Mouse (Mus musculus): ENCODE results near the gene Rhbdl1. TPM values are rescaled to one million over a fixed set of nuclear protein-coding genes. Genes with fewer than 3 reads are reported as not detected.
"Not testable (repeated sequence)": the region's sequence is repeated elsewhere in the genome, so short reads cannot be mapped to it uniquely, and the experiment has no call there.

Gene Rhbdl1
- polyA plus RNA-seq, 1 experiment from 2014 or later: 1.4 TPM

DNA sequence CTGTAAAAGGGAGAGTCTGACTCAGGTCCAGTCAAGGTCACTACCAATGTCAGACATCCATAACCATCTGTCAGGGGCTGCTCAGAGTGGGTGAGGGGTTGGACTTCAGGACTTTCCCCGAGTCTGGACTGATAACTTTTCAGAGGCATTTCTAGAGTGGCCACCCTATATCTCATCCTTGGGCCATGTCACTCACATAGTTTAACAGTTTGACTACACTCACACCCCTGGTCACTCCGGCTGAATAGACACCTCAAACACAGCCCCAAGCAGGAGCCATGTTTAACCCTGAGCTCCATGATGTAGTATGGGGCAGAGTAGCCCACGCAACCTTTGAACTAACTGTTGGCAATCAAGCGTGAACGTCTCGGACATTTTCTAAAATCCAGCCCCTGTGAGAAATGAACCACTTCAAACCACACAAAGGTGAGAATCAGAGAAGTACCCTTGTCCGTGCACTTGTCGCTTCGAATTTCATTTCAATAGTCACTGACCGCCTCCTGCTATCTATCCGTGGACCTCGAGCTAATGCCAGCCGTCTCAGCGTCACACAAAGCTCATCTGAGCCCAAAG, 37.1 kb upstream of the Rhbdl1 start:
- peak overlapping the region; percentile 68 for H3K4me3 ChIP-seq (ENCODE audit: low read depth, low read length)
- no peaks in the 10 kb centered on the region for H3K27me3 ChIP-seq (replicated peaks; ENCODE audit: insufficient read depth, low read length)
- H3K4me1 ChIP-seq (ENCODE audit: insufficient read depth, low read depth, low read length): peaks cover 6% of the 10 kb centered on the region; the same call in 1 of the 2 replicates
- DNase-seq (ENCODE audit: low spot score) (no peak), ATAC-seq (no peak)
- peak overlapping the region; percentile 54 for H3K27ac ChIP-seq (ENCODE audit: low read length)
- 4% methylated on average over 14 of the region's 14 CpGs for WGBS
- no peaks in the 10 kb centered on the region for H3K9me3 ChIP-seq (ENCODE audit: low read length)
- no peaks in the 10 kb centered on the region for H3K36me3 ChIP-seq (ENCODE audit: insufficient read depth, low read length)
- TF ChIP-seq EP300 (IDR thresholded peaks at IDR 0.05) (no peak), CTCF (IDR thresholded peaks at IDR 0.05) (no peak)
- peak overlapping the region; percentile 81 for H3K4me2 ChIP-seq (replicated peaks; ENCODE audit: low read depth, low read length)
- H3K9ac ChIP-seq (replicated peaks; ENCODE audit: low read depth): peak overlapping the region; percentile 48

DNA sequence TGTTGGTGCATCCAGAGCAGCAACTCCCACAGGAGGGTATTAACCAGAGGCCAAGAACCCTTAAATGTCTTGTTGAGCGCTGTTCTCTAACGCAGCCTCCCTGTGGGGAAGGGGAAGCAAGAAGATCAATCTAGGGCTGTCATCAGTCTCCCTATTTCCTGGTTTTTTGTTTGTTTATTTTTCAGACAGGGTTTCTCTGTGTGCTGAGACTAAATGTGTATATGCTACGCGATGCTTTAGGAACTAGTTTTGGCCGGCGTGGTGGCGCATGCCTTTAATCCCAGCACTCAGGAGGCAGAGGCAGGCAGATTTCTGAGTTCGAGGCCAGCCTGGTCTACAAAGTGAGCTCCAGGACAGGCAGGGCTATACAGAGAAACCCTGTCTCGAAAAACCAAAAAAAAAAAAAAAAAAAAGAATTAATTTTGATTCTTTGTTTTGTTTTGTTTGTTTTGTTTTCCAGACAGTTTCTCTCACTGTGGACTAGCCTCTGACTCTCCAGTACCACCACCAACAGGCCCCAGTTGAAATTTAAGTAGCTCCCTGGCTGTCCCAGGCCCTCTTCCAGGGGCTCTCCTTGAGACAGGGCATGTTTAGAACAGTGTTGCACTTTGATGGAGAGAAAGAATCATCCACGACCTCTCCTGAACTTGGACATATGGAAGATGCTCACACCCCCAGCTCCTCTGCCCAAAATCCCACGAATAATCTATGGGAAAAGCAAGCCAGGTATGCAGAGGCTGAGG, 36.5 kb upstream of the Rhbdl1 start:
- H3K4me1 ChIP-seq (ENCODE audit: insufficient read depth, low read depth, low read length): peaks cover 6% of the 10 kb centered on the region; the same call in 1 of the 2 replicates
- DNase-seq (ENCODE audit: low spot score) (no peak), ATAC-seq (no peak)
- no peaks in the 10 kb centered on the region for H3K36me3 ChIP-seq (ENCODE audit: insufficient read depth, low read length)
- H3K27ac ChIP-seq (ENCODE audit: low read length): no peak overlapping the region
- no peak overlapping the region for H3K4me2 ChIP-seq (replicated peaks; ENCODE audit: low read depth, low read length)
- no peaks in the 10 kb centered on the region for H3K9me3 ChIP-seq (ENCODE audit: low read length)
- no peak overlapping the region for H3K9ac ChIP-seq (replicated peaks; ENCODE audit: low read depth)
- TF ChIP-seq EP300 (IDR thresholded peaks at IDR 0.05) (no peak), CTCF (IDR thresholded peaks at IDR 0.05) (no peak)
- H3K27me3 ChIP-seq (replicated peaks; ENCODE audit: insufficient read depth, low read length): no peaks in the 10 kb centered on the region
- WGBS: 64% methylated on average over 11 of the region's 11 CpGs
- no peak overlapping the region for H3K4me3 ChIP-seq (ENCODE audit: low read depth, low read length)

DNA sequence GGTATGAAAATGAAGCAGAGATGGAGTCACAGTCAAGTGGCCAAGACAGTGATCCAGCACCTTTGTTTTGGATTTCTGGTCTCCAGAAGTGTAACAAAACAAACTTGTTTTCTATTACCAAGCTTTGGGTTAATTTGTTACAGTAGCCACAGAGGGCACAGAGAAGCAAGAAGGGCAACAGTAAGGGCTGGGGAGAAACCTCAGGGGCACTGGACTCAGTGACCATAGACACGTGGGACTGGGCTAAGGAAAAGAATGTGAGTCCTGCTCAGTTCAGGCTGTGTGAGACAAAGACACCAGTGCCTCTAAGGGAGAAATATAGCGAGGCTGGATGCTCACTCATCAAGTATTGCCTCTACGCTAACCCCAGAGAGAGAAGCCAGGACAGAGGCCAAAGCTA, 35.6 kb upstream of the Rhbdl1 start:
- peaks cover 6% of the 10 kb centered on the region; the same call in 1 of the 2 replicates for H3K4me1 ChIP-seq (ENCODE audit: insufficient read depth, low read depth, low read length)
- WGBS: 71% methylated on average over 3 of the region's 3 CpGs
- H3K4me2 ChIP-seq (replicated peaks; ENCODE audit: low read depth, low read length): no peak overlapping the region
- DNase-seq (ENCODE audit: low spot score): no peak
- no peak for ATAC-seq
- no peak overlapping the region for H3K9ac ChIP-seq (replicated peaks; ENCODE audit: low read depth)
- H3K27me3 ChIP-seq (replicated peaks; ENCODE audit: insufficient read depth, low read length): no peaks in the 10 kb centered on the region
- no peak overlapping the region for H3K27ac ChIP-seq (ENCODE audit: low read length)
- no peak overlapping the region for H3K4me3 ChIP-seq (ENCODE audit: low read depth, low read length)
- TF ChIP-seq CTCF (IDR thresholded peaks at IDR 0.05): no peak
- H3K36me3 ChIP-seq (ENCODE audit: insufficient read depth, low read length): no peaks in the 10 kb centered on the region
- no peaks in the 10 kb centered on the region for H3K9me3 ChIP-seq (ENCODE audit: low read length)

DNA sequence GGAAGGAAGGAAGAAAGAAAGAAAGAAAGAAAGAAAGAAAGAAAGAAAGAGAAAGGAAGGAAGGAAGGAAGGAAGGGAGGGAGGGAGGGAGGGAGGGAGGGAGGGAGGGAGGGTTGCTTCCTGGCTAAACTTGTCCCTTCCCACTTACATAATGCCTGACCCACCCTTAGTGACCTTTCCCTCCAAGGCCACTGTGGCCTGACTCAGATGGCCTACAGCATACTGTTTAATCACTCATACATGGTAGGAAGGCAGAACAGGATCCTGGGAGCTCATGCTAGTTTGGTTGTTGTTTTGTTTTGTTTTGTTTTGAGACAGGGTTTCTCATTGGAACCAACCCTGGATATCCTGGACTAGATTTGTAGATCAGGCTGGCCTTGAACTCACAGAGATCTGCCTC, 34.5 kb upstream of the Rhbdl1 start:
- not testable (repeated sequence) for DNase-seq (ENCODE audit: low spot score); H3K27me3 ChIP-seq (replicated peaks; ENCODE audit: insufficient read depth, low read length); H3K27ac ChIP-seq (ENCODE audit: low read length); ATAC-seq; H3K36me3 ChIP-seq (ENCODE audit: insufficient read depth, low read length); H3K9me3 ChIP-seq (ENCODE audit: low read length); H3K4me1 ChIP-seq (ENCODE audit: insufficient read depth, low read depth, low read length); H3K4me3 ChIP-seq (ENCODE audit: low read depth, low read length); H3K9ac ChIP-seq (replicated peaks; ENCODE audit: low read depth); H3K4me2 ChIP-seq (replicated peaks; ENCODE audit: low read depth, low read length)

DNA sequence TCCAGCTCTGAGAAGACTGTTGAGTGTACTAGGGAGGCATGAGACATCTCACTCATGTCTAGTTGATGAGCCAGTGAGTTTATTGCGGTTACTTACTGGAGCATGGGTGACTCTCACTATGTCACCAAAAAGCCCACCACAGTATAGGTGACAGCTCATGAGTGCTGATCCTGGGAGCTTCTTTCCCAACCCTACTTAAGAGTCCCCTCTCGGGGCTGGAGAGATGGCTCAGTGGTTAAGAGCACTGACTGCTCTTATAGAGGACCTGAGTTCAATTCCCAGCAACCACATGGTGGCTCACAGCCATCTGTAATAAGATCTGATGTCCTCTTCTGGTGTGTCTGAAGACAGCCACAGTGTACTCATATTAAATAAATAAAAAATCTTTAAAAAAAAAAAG, 32.9 kb upstream of the Rhbdl1 start:
- Histone ChIP-seq H3K27ac (ENCODE audit: low read length) (no peak overlapping the region), H3K4me3 (ENCODE audit: low read depth, low read length) (no peak overlapping the region), H3K4me1 (ENCODE audit: insufficient read depth, low read depth, low read length) (no peaks in the 10 kb centered on the region; the same call in 1 of the 2 replicates), H3K4me2 (replicated peaks; ENCODE audit: low read depth, low read length) (no peak overlapping the region), H3K9ac (replicated peaks; ENCODE audit: low read depth) (no peak overlapping the region), H3K36me3 (ENCODE audit: insufficient read depth, low read length) (no peaks in the 10 kb centered on the region), H3K9me3 (ENCODE audit: low read length) (no peaks in the 10 kb centered on the region), H3K27me3 (replicated peaks; ENCODE audit: insufficient read depth, low read length) (no peaks in the 10 kb centered on the region)
- ATAC-seq (no peak), DNase-seq (ENCODE audit: low spot score) (no peak)
- TF ChIP-seq EP300 (IDR thresholded peaks at IDR 0.05): no peak
- no peak for TF ChIP-seq CTCF (IDR thresholded peaks at IDR 0.05)
- 81% methylated on average over 2 of the region's 2 CpGs for WGBS

DNA sequence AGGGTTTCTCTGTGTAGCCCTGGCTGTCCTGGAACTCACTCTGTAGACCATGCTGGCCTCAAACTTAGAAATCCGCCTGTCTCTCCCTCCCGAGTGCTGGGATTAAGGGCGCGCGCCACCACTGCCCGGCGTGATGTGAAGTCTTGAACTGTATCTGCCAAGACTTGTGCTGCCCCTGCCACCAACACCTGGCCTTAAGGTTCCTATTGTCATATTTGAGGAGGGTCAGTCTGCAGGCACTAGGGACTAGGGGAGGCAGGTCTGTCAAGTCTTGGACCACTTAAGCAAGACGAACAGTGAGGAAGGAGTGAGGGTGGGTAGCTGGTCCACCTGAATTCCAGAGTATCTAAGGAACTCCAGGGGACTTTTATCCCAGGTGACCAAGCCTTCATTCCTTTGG, 32.4 kb upstream of the Rhbdl1 start:
- TF ChIP-seq EP300 (IDR thresholded peaks at IDR 0.05): no peak
- no peak for TF ChIP-seq CTCF (IDR thresholded peaks at IDR 0.05)
- H3K36me3 ChIP-seq (ENCODE audit: insufficient read depth, low read length): no peaks in the 10 kb centered on the region
- 77% methylated on average over 3 of the region's 8 CpGs for WGBS
- no peak overlapping the region for H3K9ac ChIP-seq (replicated peaks; ENCODE audit: low read depth)
- no peaks in the 10 kb centered on the region for H3K9me3 ChIP-seq (ENCODE audit: low read length)
- no peaks in the 10 kb centered on the region; the same call in 1 of the 2 replicates for H3K4me1 ChIP-seq (ENCODE audit: insufficient read depth, low read depth, low read length)
- H3K4me2 ChIP-seq (replicated peaks; ENCODE audit: low read depth, low read length): no peak overlapping the region
- DNase-seq (ENCODE audit: low spot score): no peak
- no peaks in the 10 kb centered on the region for H3K27me3 ChIP-seq (replicated peaks; ENCODE audit: insufficient read depth, low read length)
- ATAC-seq: no peak
- no peak overlapping the region for H3K27ac ChIP-seq (ENCODE audit: low read length)
- no peak overlapping the region for H3K4me3 ChIP-seq (ENCODE audit: low read depth, low read length)

All from lung, postnatal 0 days (tissue).